Mouse (Mus musculus) midbrain, embryonic 12.5 days (tissue): ENCODE measurements around the gene Zc3h14. TPM values are rescaled to one million over a fixed set of nuclear protein-coding genes. Genes with fewer than 3 reads are reported as not detected.

ENCODE experiments used
- ATAC-seq: fragments of 200-750 bp; cut with Nextera tagmentation; 2 replicates; pipeline ENCODE4 v1.8.0; 2017; ENCODE audit warnings: low read depth, moderate TSS enrichment, moderate library complexity; ENCODE audit not compliant: low FRiP score
- H3K27ac ChIP-seq: fragments of 300-500 bp; sonication (generic); replicated peaks from 2 replicates; pipeline ENCODE4 v1.5.1; 2016; ENCODE audit warnings: mild to moderate bottlenecking
- H3K27me3 ChIP-seq: fragments of 300-500 bp; sonication (generic); 2 replicates; pipeline ENCODE4 v1.6.1; 2016; ENCODE audit warnings: mild to moderate bottlenecking
- H3K36me3 ChIP-seq: fragments of 300-500 bp; sonication (generic); 2 replicates; pipeline ENCODE4 v1.6.1; 2016
- H3K4me1 ChIP-seq: fragments of 300-500 bp; sonication (generic); 2 replicates; pipeline ENCODE4 v1.6.1; 2016
- H3K4me2 ChIP-seq: fragments of 300-500 bp; sonication (generic); replicated peaks from 2 replicates; pipeline ENCODE4 v1.6.1; 2016; ENCODE audit warnings: mild to moderate bottlenecking, moderate library complexity
- H3K4me3 ChIP-seq: fragments of 300-500 bp; sonication (generic); 2 replicates; pipeline ENCODE4 v1.5.1; 2016; ENCODE audit warnings: mild to moderate bottlenecking
- H3K9ac ChIP-seq: fragments of 300-500 bp; sonication (generic); replicated peaks from 2 replicates; pipeline ENCODE4 v1.6.1; 2016; ENCODE audit warnings: mild to moderate bottlenecking, moderate library complexity
- H3K9me3 ChIP-seq: fragments of 300-500 bp; sonication (generic); 2 replicates; pipeline ENCODE4 v1.6.1; 2016; ENCODE audit warnings: mild to moderate bottlenecking
- WGBS: fragments of 180-500 bp; shearing (Covaris S2); methylation state at CpG from one replicate; pipeline ENCODE4 v1.1.7; 2016; 5-methylcytosine and 5-hydroxymethylcytosine counted together
- polyA plus RNA-seq: library from polyadenylated mRNA; unstranded; fragments of >200 nt; fragmentation: Nextera tagmentation; extraction: Ambion mirVana; gene quantifications from 2 replicates; pipeline ENCODE4 v1.2.1, GENCODE M21; 2016

Gene Zc3h14
- polyA plus RNA-seq, 1 experiment from 2014 or later = 157 TPM

- H3K9ac ChIP-seq = no peak overlapping the region
- no peak overlapping the region for H3K4me3 ChIP-seq
- peaks cover 5% of the 10 kb centered on the region for H3K4me1 ChIP-seq
- peak; percentile 90 for ATAC-seq
- H3K27me3 ChIP-seq = no peaks in the 10 kb centered on the region
- no peak overlapping the region for H3K4me2 ChIP-seq
- H3K27ac ChIP-seq = peak overlapping the region; percentile 66
- WGBS = 55% methylated on average over 2 of the region's 2 CpGs
- H3K9me3 ChIP-seq = no peaks in the 10 kb centered on the region
- peaks cover 31% of the 10 kb centered on the region for H3K36me3 ChIP-seq
These were observed 74.0 kb downstream of the Zc3h14 start for GRCm38 (mm10) chr12:98820781-98821180.

DNA sequence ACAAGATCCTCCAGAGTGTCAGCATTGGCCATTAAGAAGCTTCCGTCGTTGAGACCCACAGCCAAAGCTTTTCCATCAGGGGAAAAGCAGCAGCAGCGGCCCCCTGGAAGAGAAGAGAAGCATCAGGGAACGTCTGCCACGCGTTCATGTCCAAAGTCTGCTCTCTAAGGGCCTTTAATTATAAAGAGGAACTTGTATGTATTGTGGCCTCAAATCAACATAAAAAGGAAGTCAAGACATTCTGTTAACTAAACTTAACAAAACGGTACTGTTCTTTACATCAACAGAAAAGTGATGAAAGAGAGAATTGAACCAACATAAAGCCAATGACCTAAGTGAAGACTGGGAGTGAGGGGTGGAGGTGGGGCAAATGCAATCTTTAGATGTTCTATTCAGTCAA, 84.4 kb downstream of the Zc3h14 start:
- H3K9me3 ChIP-seq = no peaks in the 10 kb centered on the region
- no peak overlapping the region for H3K4me2 ChIP-seq
- no peaks in the 10 kb centered on the region for H3K4me1 ChIP-seq
- peaks cover 45% of the 10 kb centered on the region for H3K36me3 ChIP-seq
- no peak for ATAC-seq
- no peak overlapping the region for H3K9ac ChIP-seq
- H3K4me3 ChIP-seq = no peak overlapping the region
- H3K27me3 ChIP-seq = no peaks in the 10 kb centered on the region
- WGBS = 94% methylated on average over 7 of the region's 7 CpGs
- H3K27ac ChIP-seq = no peak overlapping the region

DNA sequence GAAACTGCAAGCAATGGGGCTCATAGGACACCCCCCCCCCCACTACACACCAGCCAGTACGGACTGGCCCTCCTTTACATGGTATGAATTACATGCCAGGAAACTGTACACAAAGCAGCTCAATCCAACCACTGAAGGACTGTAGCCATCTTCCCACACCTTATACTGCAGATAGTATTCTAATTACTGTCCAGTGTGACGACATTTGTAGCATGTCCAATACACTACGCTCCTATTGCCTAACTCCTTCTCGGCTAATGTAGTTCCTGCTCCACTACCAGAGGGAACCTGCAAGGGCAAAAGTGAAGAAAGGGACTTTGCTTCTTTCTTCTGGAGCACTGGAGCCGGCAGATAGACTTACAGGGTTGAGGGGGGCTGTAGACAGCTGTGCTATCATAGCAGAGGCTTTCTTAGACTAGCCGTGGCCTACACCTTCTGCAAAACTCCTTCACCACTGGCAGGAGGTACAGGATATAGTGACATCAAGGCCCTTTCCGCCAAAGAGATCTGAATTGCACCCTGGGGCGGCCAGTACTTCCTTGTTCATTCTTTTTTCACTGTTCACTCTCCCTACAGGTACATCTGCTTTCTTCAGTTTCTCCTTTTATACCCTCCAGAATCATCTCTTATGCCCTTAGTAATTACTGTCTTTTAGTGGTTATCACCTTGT, 86.3 kb downstream of the Zc3h14 start:
- H3K4me3 ChIP-seq = no peak overlapping the region
- no peaks in the 10 kb centered on the region for H3K27me3 ChIP-seq
- peaks cover 48% of the 10 kb centered on the region for H3K36me3 ChIP-seq
- H3K9me3 ChIP-seq = no peaks in the 10 kb centered on the region
- no peaks in the 10 kb centered on the region for H3K4me1 ChIP-seq
- no peak overlapping the region for H3K4me2 ChIP-seq
- no peak for ATAC-seq
- H3K27ac ChIP-seq = no peak overlapping the region
- no peak overlapping the region for H3K9ac ChIP-seq
- WGBS = 92% methylated on average over 8 of the region's 8 CpGs

GRCm38 (mm10) chr12:98833901-98834300, 87.1 kb downstream of the Zc3h14 start:
- no peak for ATAC-seq
- H3K4me1 ChIP-seq = no peaks in the 10 kb centered on the region
- H3K9me3 ChIP-seq = no peaks in the 10 kb centered on the region
- H3K9ac ChIP-seq = no peak overlapping the region
- WGBS = 91% methylated on average over 1 of the region's 1 CpGs
- no peak overlapping the region for H3K4me3 ChIP-seq
- no peak overlapping the region for H3K27ac ChIP-seq
- H3K27me3 ChIP-seq = no peaks in the 10 kb centered on the region
- H3K36me3 ChIP-seq = peaks cover 42% of the 10 kb centered on the region
- H3K4me2 ChIP-seq = no peak overlapping the region

DNA sequence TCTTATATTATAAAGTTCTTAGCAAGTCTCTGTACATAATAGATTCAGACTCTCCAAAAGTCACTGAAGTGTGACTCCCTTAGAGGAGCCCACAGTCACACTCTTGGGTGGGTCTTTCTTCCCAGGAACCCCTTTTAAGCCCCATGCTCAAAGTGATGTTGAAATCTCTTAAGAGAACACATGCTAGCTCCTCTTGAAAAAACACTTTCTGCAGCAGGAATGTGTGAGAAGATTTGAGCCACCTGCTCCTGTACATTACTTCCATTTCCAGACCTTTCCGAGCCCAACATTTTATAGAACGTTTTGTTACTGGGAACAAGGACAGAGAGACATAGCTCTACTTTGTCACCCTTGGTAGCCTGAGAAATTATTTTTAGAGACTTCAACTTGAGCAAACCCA, 88.1 kb downstream of the Zc3h14 start:
- ATAC-seq = no peak
- no peak overlapping the region for H3K9ac ChIP-seq
- no peaks in the 10 kb centered on the region for H3K27me3 ChIP-seq
- no peak overlapping the region for H3K27ac ChIP-seq
- H3K9me3 ChIP-seq = no peaks in the 10 kb centered on the region
- WGBS = 90% methylated on average over 2 of the region's 2 CpGs
- peaks cover 33% of the 10 kb centered on the region for H3K36me3 ChIP-seq
- no peak overlapping the region for H3K4me2 ChIP-seq
- H3K4me1 ChIP-seq = no peaks in the 10 kb centered on the region
- H3K4me3 ChIP-seq = no peak overlapping the region

DNA sequence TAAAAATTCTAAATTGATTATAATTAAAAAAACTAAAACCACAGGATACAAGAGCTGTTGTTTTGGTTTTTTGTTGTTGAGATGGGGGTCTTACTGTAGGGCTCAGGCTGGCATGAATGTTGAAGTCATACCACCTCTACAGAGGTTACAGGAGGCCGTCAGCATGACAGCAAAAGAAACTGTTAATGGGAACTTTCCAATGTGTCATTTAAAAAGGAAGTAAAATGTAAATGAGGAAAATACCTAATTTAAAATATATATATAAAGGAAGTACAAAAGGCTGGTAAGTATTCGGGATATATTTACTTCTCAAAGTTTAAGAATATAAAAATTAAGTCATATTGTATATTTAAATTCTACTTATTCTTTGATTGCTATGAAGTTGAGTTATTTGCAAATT, 88.7 kb downstream of the Zc3h14 start:
- Histone ChIP-seq H3K4me1 (no peaks in the 10 kb centered on the region), H3K27me3 (no peaks in the 10 kb centered on the region), H3K4me2 (no peak overlapping the region), H3K36me3 (peaks cover 32% of the 10 kb centered on the region), H3K27ac (no peak overlapping the region), H3K9ac (no peak overlapping the region), H3K4me3 (no peak overlapping the region), H3K9me3 (no peaks in the 10 kb centered on the region)
- WGBS = 96% methylated on average over 2 of the region's 2 CpGs
- no peak for ATAC-seq

Other genes starting within 250 kb of the Zc3h14 start
- gene Kcnk10, start 168.7 kb upstream of the Zc3h14 start, polyA plus RNA-seq = 49.5 and 59.0 TPM in 2 replicates
- 24.2 and 26.0 TPM in 2 replicates for gene Spata7, start 118.8 kb upstream of the Zc3h14 start, polyA plus RNA-seq
- gene Ptpn21, start 9.6 kb upstream of the Zc3h14 start, polyA plus RNA-seq = 9.3 and 9.8 TPM in 2 replicates
- 36.0 and 41.0 TPM in 2 replicates for gene Eml5, start 154.5 kb downstream of the Zc3h14 start, polyA plus RNA-seq
- 46.5 and 47.1 TPM in 2 replicates for gene Ttc8, start 173.6 kb downstream of the Zc3h14 start, polyA plus RNA-seq